Mouse (Mus musculus) kidney, adult 2 months (tissue): ENCODE measurements around the gene Rnf220.

Experiments
- CTCF ChIP-seq: fragments of 200-500 bp; conservative IDR thresholded peaks from 2 replicates; pipeline ENCODE4 v1.5.1; 2011; ENCODE audit warnings: low read depth, mild to moderate bottlenecking, control low read depth, low read length, moderate library complexity, mixed read lengths; ENCODE audit not compliant: insufficient read depth, insufficient read length
- POLR2A ChIP-seq: fragments of 200-500 bp; IDR thresholded peaks from one replicate; pipeline ENCODE4 v1.6.1; 2011; ENCODE audit warnings: low read depth, low read length, control low read depth

GRCm38 (mm10) chr4:117277021-117277420 lies 219.8 kb downstream of the Rnf220 start:
- no peak for TF ChIP-seq CTCF
- TF ChIP-seq POLR2A, result no peak
